Mouse (Mus musculus) neural tube, embryonic 14.5 days (tissue): Measurements from ENCODE around the gene Dus3l. TPM values are rescaled to one million over a fixed set of nuclear protein-coding genes. Genes with fewer than 3 reads are reported as not detected.

Experiments used
- ATAC-seq: fragments of 200-750 bp; cut with Nextera tagmentation; 2 replicates; pipeline ENCODE4 v1.8.0; 2017; ENCODE audit warnings: low read depth, mild to moderate bottlenecking, moderate TSS enrichment, moderate library complexity
- H3K27ac ChIP-seq: fragments of 300-500 bp; sonication (generic); 2 replicates; pipeline ENCODE4 v1.5.1; 2014; ENCODE audit warnings: low read depth, mild to moderate bottlenecking, control low read depth, low read length, moderate library complexity, mixed read lengths
- H3K27me3 ChIP-seq: fragments of 300-500 bp; sonication (generic); 2 replicates; pipeline ENCODE4 v1.6.1; 2014; ENCODE audit warnings: low read length; ENCODE audit not compliant: control insufficient read depth, insufficient read depth
- H3K36me3 ChIP-seq: fragments of 300-500 bp; sonication (generic); 2 replicates; pipeline ENCODE4 v1.6.1; 2014; ENCODE audit warnings: low read length, mixed read lengths; ENCODE audit not compliant: control insufficient read depth, insufficient read depth
- H3K4me1 ChIP-seq: fragments of 300-500 bp; sonication (generic); 2 replicates; pipeline ENCODE4 v1.6.1; 2014; ENCODE audit warnings: low read length; ENCODE audit not compliant: control insufficient read depth, insufficient read depth
- H3K4me2 ChIP-seq: fragments of 300-500 bp; sonication (generic); 2 replicates; pipeline ENCODE4 v1.6.1; 2014; ENCODE audit warnings: mild to moderate bottlenecking, low read depth, low read length, control low read depth
- H3K4me3 ChIP-seq: fragments of 300-500 bp; sonication (generic); 2 replicates; pipeline ENCODE4 v1.5.1; 2014; ENCODE audit warnings: low read depth, low read length, control low read depth, mixed read lengths
- H3K9ac ChIP-seq: fragments of 300-500 bp; sonication (generic); replicated peaks from 2 replicates; pipeline ENCODE4 v1.6.1; 2014; ENCODE audit warnings: low read depth, mild to moderate bottlenecking, control low read depth, low read length, mixed read lengths
- H3K9me3 ChIP-seq: fragments of 300-500 bp; sonication (generic); 2 replicates; pipeline ENCODE4 v1.6.1; 2016; ENCODE audit warnings: low read length; ENCODE audit not compliant: control insufficient read depth
- WGBS: fragments of 180-500 bp; shearing (Covaris S2); extraction: QIAGEN DNeasy Blood & Tissue Kit; methylation state at CpG from one replicate; pipeline ENCODE4 v1.1.7; 2014; 5-methylcytosine and 5-hydroxymethylcytosine counted together
- polyA plus RNA-seq: library from polyadenylated mRNA; unstranded; fragments of >200 nt; fragmentation: Nextera tagmentation; extraction: Ambion mirVana; gene quantifications from 2 replicates; pipeline ENCODE4 v1.2.1, GENCODE M21; 2014

Gene Dus3l
- polyA plus RNA-seq, 1 experiment from 2014 or later, result 81.0 TPM

DNA sequence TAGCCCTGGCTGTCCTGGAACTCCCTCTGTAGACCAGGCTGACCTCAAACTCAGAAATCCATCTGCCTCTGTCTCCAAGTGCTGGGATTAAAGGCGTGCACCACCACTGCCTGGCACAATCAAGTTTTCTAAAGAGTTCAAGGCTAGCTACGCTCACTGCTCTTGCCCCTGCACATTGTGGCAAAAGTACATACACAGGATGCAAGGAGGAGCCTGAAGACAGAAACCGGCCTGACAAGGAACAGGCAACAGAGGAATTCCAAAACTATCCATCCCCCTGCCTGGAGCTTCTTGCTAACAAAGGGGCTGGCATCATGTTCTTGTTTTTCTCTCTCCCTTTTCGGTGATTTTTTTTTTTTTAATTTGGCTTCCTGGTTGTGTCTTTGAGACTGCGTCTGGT lies 20.4 kb upstream of the Dus3l start:
- no peaks in the 10 kb centered on the region for H3K4me1 ChIP-seq
- 69% methylated on average over 5 of the region's 5 CpGs for WGBS
- H3K9me3 ChIP-seq, result no peaks in the 10 kb centered on the region
- no peak overlapping the region for H3K4me2 ChIP-seq
- H3K27me3 ChIP-seq, result no peaks in the 10 kb centered on the region
- H3K4me3 ChIP-seq, result no peak overlapping the region
- ATAC-seq, result no peak
- H3K9ac ChIP-seq, result no peak overlapping the region
- no peaks in the 10 kb centered on the region for H3K36me3 ChIP-seq
- H3K27ac ChIP-seq, result no peak overlapping the region

GRCm38 (mm10) chr17:56751404-56752072 lies 13.0 kb upstream of the Dus3l start:
- Histone ChIP-seq H3K4me2 (peak overlapping the region; percentile 36), H3K36me3 (no peaks in the 10 kb centered on the region), H3K4me3 (peak overlapping the region; percentile 23), H3K9ac (no peak overlapping the region), H3K27me3 (peaks cover 40% of the 10 kb centered on the region), H3K4me1 (no peaks in the 10 kb centered on the region), H3K9me3 (no peaks in the 10 kb centered on the region), H3K27ac (no peak overlapping the region)
- WGBS, result 21% methylated on average over 58 of the region's 71 CpGs
- peak; percentile 87 for ATAC-seq

GRCm38 (mm10) chr17:56753452-56753851 lies 11.1 kb upstream of the Dus3l start:
- no peak overlapping the region for H3K4me3 ChIP-seq
- no peaks in the 10 kb centered on the region for H3K9me3 ChIP-seq
- 0 out of 2 replicates have a peak, but pooled peaks cover 5% of the 10 kb centered on the region for H3K4me1 ChIP-seq
- 25% methylated on average over 15 of the region's 15 CpGs for WGBS
- H3K36me3 ChIP-seq, result no peaks in the 10 kb centered on the region
- ATAC-seq, result no peak
- peaks cover 55% of the 10 kb centered on the region for H3K27me3 ChIP-seq
- H3K4me2 ChIP-seq, result no peak overlapping the region
- no peak overlapping the region for H3K27ac ChIP-seq
- no peak overlapping the region for H3K9ac ChIP-seq

GRCm38 (mm10) chr17:56754271-56755185 lies 10.0 kb upstream of the Dus3l start:
- 0 out of 2 replicates have a peak, but pooled peaks cover 5% of the 10 kb centered on the region for H3K4me1 ChIP-seq
- peaks cover 56% of the 10 kb centered on the region for H3K27me3 ChIP-seq
- no peak for ATAC-seq
- 16% methylated on average over 36 of the region's 36 CpGs for WGBS
- H3K36me3 ChIP-seq, result no peaks in the 10 kb centered on the region
- no peak overlapping the region for H3K9ac ChIP-seq
- no peak overlapping the region for H3K27ac ChIP-seq
- H3K4me2 ChIP-seq, result no peak overlapping the region
- no peak overlapping the region for H3K4me3 ChIP-seq
- H3K9me3 ChIP-seq, result no peaks in the 10 kb centered on the region

- ATAC-seq, result 0 out of 2 replicates have a peak, but pooled peaks have one; percentile 2
- no peaks in the 10 kb centered on the region for H3K9me3 ChIP-seq
- 2% methylated on average over 36 of the region's 51 CpGs for WGBS
These were observed 7.7 kb upstream of the Dus3l start for GRCm38 (mm10) chr17:56756703-56757399.

DNA sequence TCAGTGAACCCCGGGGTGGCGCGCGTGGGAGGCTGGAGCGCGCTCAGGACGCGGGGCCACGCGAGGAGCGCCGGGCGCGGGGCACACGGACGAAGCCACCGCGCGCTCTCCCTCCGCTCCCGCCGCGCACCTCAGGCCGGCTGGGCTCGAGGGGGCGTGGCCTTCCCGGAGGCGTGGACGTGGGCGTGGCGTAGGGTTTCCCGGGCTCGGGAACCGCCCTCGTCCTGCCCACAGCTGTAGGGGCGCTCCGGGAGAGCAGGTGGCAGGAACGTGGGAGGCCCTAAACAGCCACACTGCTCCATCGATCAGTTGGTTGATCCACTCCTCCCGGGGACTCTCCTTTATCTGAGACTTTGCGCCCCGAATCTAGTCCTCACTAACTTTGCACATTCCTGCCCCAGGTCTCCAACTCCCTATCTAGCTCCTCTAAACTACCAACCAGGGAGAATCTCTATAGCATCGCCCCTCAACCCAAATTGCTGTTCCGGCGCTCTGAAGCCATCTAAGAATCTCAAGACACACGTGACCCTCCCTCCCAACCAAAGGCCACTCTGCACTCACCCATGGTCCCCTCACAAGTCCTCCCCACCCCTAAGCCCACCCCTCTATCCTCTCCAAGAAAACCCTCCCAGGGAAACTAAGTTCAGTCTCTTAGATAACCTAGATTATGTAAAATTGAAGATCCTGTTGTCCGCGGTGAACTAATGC lies 7.0 kb upstream of the Dus3l start, which contains the start of gene Nrtn:
TSS of gene Nrtn (minus strand) at position 115 of the 708 bp plus-strand sequence.
- ATAC-seq, result peak; percentile 15; the same call in 1 of the 2 replicates
- Histone ChIP-seq H3K4me3 (peak within 1 kb of the TSS; percentile 35), H3K4me2 (peak within 1 kb of the TSS; percentile 59), H3K9ac (peak within 1 kb of the TSS; percentile 46; the same call in 1 of the 2 replicates), H3K9me3 (no peaks in the 10 kb centered on the region), H3K36me3 (no peaks in the 10 kb centered on the region), H3K4me1 (0 out of 2 replicates have a peak, but pooled peaks cover 11% of the 10 kb centered on the region), H3K27me3 (peaks cover 54% of the 10 kb centered on the region), H3K27ac (no peak within 1 kb of the TSS)
- WGBS, result under 1% methylated on average over 44 of the region's 48 CpGs

More at GRCm38 (mm10) chr17:56756703-56757399, 7.7 kb upstream of the Dus3l start:
- Histone ChIP-seq H3K27ac (no peak overlapping the region), H3K36me3 (no peaks in the 10 kb centered on the region), H3K9ac (peak overlapping the region; percentile 46; the same call in 1 of the 2 replicates), H3K4me3 (peak overlapping the region; percentile 35), H3K4me2 (peak overlapping the region; percentile 59), H3K4me1 (0 out of 2 replicates have a peak, but pooled peaks cover 7% of the 10 kb centered on the region), H3K27me3 (peaks cover 58% of the 10 kb centered on the region)

GRCm38 (mm10) chr17:56758132-56758531 lies 6.4 kb upstream of the Dus3l start:
- H3K9me3 ChIP-seq, result no peaks in the 10 kb centered on the region
- H3K4me2 ChIP-seq, result no peak overlapping the region
- no peak for ATAC-seq
- H3K4me1 ChIP-seq, result 0 out of 2 replicates have a peak, but pooled peaks cover 11% of the 10 kb centered on the region
- no peak overlapping the region for H3K9ac ChIP-seq
- no peak overlapping the region for H3K4me3 ChIP-seq
- H3K36me3 ChIP-seq, result no peaks in the 10 kb centered on the region
- H3K27me3 ChIP-seq, result peaks cover 48% of the 10 kb centered on the region
- no peak overlapping the region for H3K27ac ChIP-seq
- 8% methylated on average over 12 of the region's 12 CpGs for WGBS

GRCm38 (mm10) chr17:56759261-56759660 lies 5.3 kb upstream of the Dus3l start:
- Histone ChIP-seq H3K27me3 (peaks cover 37% of the 10 kb centered on the region), H3K9ac (no peak overlapping the region)
- WGBS, result 45% methylated on average over 7 of the region's 7 CpGs

More at GRCm38 (mm10) chr17:56759261-56759660, 5.3 kb upstream of the Dus3l start:
- H3K9me3 ChIP-seq, result no peaks in the 10 kb centered on the region
- no peak overlapping the region for H3K27ac ChIP-seq
- H3K4me1 ChIP-seq, result 0 out of 2 replicates have a peak, but pooled peaks cover 11% of the 10 kb centered on the region
- no peak overlapping the region for H3K4me3 ChIP-seq
- H3K36me3 ChIP-seq, result no peaks in the 10 kb centered on the region
- no peak for ATAC-seq
- H3K4me2 ChIP-seq, result no peak overlapping the region
